Mouse (Mus musculus) liver, postnatal 0 days (tissue): ENCODE data around the gene Col23a1. TPM values are rescaled to one million over a fixed set of nuclear protein-coding genes. Genes with fewer than 3 reads are reported as not detected.

Experiments
- ATAC-seq: fragments of 200-750 bp; cut with Nextera tagmentation; 2 replicates; pipeline ENCODE4 v1.8.0; 2017; ENCODE audit warnings: mild to moderate bottlenecking, moderate library complexity
- DNase-seq: peaks from one replicate; pipeline ENCODE4 v3.0.0-alpha.2; 2016
- H3K27ac ChIP-seq: fragments of 300-500 bp; sonication (generic); 2 replicates; pipeline ENCODE4 v1.5.1; 2014; ENCODE audit warnings: antibody characterized with exemption, moderate library complexity, mild to moderate bottlenecking, low read depth
- H3K27me3 ChIP-seq: fragments of 300-500 bp; sonication (generic); 2 replicates; pipeline ENCODE4 v1.6.1; 2014; ENCODE audit warnings: low read length, control low read depth, mixed read lengths; ENCODE audit not compliant: insufficient read depth
- H3K36me3 ChIP-seq: fragments of 300-500 bp; sonication (generic); replicated peaks from 2 replicates; pipeline ENCODE4 v1.6.1; 2014; ENCODE audit warnings: mild to moderate bottlenecking, control low read depth, low read length, moderate library complexity, mixed read lengths; ENCODE audit not compliant: insufficient read depth
- H3K4me1 ChIP-seq: fragments of 300-500 bp; sonication (generic); 2 replicates; pipeline ENCODE4 v1.6.1; 2014; ENCODE audit warnings: antibody characterized with exemption, mild to moderate bottlenecking, control low read depth; ENCODE audit not compliant: insufficient read depth
- H3K4me2 ChIP-seq: fragments of 300-500 bp; sonication (generic); 2 replicates; pipeline ENCODE4 v1.6.1; 2014; ENCODE audit warnings: low read depth, mild to moderate bottlenecking, low read length, moderate library complexity, mixed read lengths
- H3K4me3 ChIP-seq: fragments of 300-500 bp; sonication (generic); 2 replicates; pipeline ENCODE4 v1.5.1; 2014; ENCODE audit warnings: low read depth, low read length
- H3K9ac ChIP-seq: fragments of 300-500 bp; sonication (generic); replicated peaks from 2 replicates; pipeline ENCODE4 v1.6.1; 2014; ENCODE audit warnings: mild to moderate bottlenecking, moderate library complexity
- H3K9me3 ChIP-seq: fragments of 300-500 bp; sonication (generic); 2 replicates; pipeline ENCODE4 v1.6.1; 2016; ENCODE audit warnings: mild to moderate bottlenecking, control low read depth, low read length, mixed read lengths
- CTCF ChIP-seq: sonication (generic); IDR thresholded peaks from 2 replicates; pipeline ENCODE4 v1.5.1; 2016; ENCODE audit warnings: antibody characterized with exemption, low read depth
- EP300 ChIP-seq: IDR thresholded peaks from 2 replicates; pipeline ENCODE4 v1.6.1; 2016; ENCODE audit warnings: antibody characterized with exemption, low read depth, mild to moderate bottlenecking
- WGBS: fragments of 180-500 bp; shearing (Covaris S2); extraction: QIAGEN DNeasy Blood & Tissue Kit; methylation state at CpG from one replicate; pipeline ENCODE4 v1.1.7; 2014; ENCODE audit not compliant: insufficient replicate concordance; 5-methylcytosine and 5-hydroxymethylcytosine counted together
- polyA plus RNA-seq: library from polyadenylated mRNA; unstranded; fragments of >200 nt; fragmentation: Nextera tagmentation; extraction: Ambion mirVana; gene quantifications from 2 replicates; pipeline ENCODE4 v1.2.1, GENCODE M21; 2015

The Col23a1 gene
- polyA plus RNA-seq, 1 experiment from 2014 or later = 0.13 TPM

DNA sequence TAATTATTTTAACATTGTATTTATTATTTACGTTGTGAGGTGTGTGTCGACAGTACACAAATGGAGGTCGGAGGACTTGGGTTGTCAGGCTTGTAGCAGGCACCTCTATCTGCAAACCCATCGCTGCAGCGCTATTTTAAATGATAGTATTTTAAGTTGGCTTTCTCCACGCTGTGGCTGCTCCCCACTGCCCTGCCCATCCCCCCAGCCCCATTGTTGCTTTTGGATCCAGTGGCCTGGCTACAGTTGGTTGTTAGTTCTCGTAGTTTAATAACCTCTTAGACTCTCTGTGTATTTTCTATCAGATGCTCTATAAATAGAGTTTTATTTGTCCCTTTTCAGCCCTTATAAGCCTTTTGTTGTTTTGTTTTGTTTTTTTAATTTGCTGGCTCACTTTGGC is 48.7 kb downstream of the Col23a1 start:
- no peaks in the 10 kb centered on the region for H3K9me3 ChIP-seq
- DNase-seq = no peak
- no peak for TF ChIP-seq CTCF
- TF ChIP-seq EP300 = no peak

DNA sequence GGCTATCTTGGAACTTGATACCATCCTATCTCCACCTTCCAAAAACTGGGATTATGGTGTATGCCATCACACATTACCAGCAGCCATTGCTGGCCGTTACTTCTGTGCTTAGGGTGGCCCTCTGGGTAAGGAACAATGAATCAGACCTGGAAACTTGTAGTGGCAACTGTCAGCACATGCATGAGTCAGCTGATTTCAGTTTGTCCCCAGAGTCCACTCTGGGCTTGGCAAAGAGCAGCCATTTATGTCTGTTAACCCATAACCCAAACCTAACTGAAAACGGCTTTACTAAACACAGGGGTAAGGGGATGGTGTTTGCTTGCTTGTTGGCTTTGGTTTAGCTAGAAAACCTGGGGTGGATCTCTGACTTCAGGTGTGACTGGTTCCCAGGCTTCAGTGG is 51.4 kb downstream of the Col23a1 start:
- H3K9me3 ChIP-seq = no peaks in the 10 kb centered on the region
- no peak overlapping the region for H3K4me2 ChIP-seq
- H3K27ac ChIP-seq = no peak overlapping the region
- DNase-seq = no peak
- no peak overlapping the region for H3K9ac ChIP-seq
- no peaks in the 10 kb centered on the region for H3K4me1 ChIP-seq
- 59% methylated on average over 2 of the region's 2 CpGs for WGBS
- no peak overlapping the region for H3K4me3 ChIP-seq
- ATAC-seq = no peak
- no peak for TF ChIP-seq CTCF
- TF ChIP-seq EP300 = no peak
- H3K27me3 ChIP-seq = no peaks in the 10 kb centered on the region
- H3K36me3 ChIP-seq = no peaks in the 10 kb centered on the region

More for the DNA sequence above, 48.7 kb downstream of the Col23a1 start:
- no peak overlapping the region for H3K4me3 ChIP-seq
- ATAC-seq = no peak
- 67% methylated on average over 7 of the region's 7 CpGs for WGBS
- no peaks in the 10 kb centered on the region for H3K27me3 ChIP-seq
- no peak overlapping the region for H3K4me2 ChIP-seq
- no peaks in the 10 kb centered on the region for H3K4me1 ChIP-seq
- no peaks in the 10 kb centered on the region for H3K36me3 ChIP-seq
- no peak overlapping the region for H3K27ac ChIP-seq
- H3K9ac ChIP-seq = no peak overlapping the region

- Histone ChIP-seq H3K4me3 (no peak overlapping the region), H3K27ac (no peak overlapping the region), H3K9ac (no peak overlapping the region), H3K4me2 (no peak overlapping the region), H3K27me3 (no peaks in the 10 kb centered on the region), H3K9me3 (no peaks in the 10 kb centered on the region), H3K36me3 (no peaks in the 10 kb centered on the region), H3K4me1 (no peaks in the 10 kb centered on the region)
- TF ChIP-seq CTCF (no peak), EP300 (no peak)
- WGBS = 75% methylated on average over 6 of the region's 6 CpGs
- ATAC-seq (no peak), DNase-seq (no peak)
Measured at GRCm38 (mm10) chr11:51342776-51343175, 53.1 kb downstream of the Col23a1 start.

- no peak overlapping the region for H3K9ac ChIP-seq
- no peaks in the 10 kb centered on the region for H3K27me3 ChIP-seq
- no peak for TF ChIP-seq CTCF
- no peak for TF ChIP-seq EP300
- H3K4me1 ChIP-seq = no peaks in the 10 kb centered on the region
- ATAC-seq (no peak), DNase-seq (no peak)
- H3K9me3 ChIP-seq = no peaks in the 10 kb centered on the region
- no peak overlapping the region for H3K4me3 ChIP-seq
- no peak overlapping the region for H3K27ac ChIP-seq
- H3K36me3 ChIP-seq = no peaks in the 10 kb centered on the region
- H3K4me2 ChIP-seq = no peak overlapping the region
- WGBS = 68% methylated on average over 4 of the region's 4 CpGs
Measured at GRCm38 (mm10) chr11:51343312-51343711, 53.6 kb downstream of the Col23a1 start.

DNA sequence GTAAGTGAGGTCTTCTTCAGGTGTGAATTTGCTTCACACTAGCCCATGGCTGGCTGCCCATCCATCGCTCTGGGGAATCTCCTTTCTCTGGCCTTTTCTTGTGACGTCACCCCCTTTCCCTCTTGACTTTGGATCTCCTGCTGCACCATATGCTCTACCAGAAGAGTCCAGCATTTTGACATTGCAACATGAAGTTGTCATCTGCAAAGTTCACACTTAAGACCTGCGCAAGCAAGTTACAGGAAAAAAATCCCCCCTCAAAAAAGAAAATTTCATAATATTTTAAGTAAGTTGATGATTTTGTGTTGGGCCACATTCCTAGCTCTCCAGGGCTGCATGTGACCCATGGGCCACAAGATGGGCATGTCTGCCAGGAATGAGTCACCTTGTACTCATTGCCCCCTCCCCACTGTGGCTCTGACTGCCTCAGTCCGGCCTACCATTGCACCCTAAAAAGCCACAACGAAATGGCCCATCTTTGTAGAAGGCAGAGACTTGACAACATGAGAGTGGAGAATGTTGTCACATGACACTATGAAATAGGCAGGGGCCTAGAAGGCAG is 54.1 kb downstream of the Col23a1 start:
- Histone ChIP-seq H3K9me3 (no peaks in the 10 kb centered on the region), H3K4me3 (no peak overlapping the region), H3K4me1 (no peaks in the 10 kb centered on the region), H3K36me3 (no peaks in the 10 kb centered on the region), H3K27me3 (no peaks in the 10 kb centered on the region), H3K9ac (no peak overlapping the region), H3K4me2 (no peak overlapping the region), H3K27ac (no peak overlapping the region)
- TF ChIP-seq EP300 (no peak), CTCF (no peak)
- no peak for ATAC-seq
- WGBS = 70% methylated on average over 5 of the region's 5 CpGs
- DNase-seq = no peak

DNA sequence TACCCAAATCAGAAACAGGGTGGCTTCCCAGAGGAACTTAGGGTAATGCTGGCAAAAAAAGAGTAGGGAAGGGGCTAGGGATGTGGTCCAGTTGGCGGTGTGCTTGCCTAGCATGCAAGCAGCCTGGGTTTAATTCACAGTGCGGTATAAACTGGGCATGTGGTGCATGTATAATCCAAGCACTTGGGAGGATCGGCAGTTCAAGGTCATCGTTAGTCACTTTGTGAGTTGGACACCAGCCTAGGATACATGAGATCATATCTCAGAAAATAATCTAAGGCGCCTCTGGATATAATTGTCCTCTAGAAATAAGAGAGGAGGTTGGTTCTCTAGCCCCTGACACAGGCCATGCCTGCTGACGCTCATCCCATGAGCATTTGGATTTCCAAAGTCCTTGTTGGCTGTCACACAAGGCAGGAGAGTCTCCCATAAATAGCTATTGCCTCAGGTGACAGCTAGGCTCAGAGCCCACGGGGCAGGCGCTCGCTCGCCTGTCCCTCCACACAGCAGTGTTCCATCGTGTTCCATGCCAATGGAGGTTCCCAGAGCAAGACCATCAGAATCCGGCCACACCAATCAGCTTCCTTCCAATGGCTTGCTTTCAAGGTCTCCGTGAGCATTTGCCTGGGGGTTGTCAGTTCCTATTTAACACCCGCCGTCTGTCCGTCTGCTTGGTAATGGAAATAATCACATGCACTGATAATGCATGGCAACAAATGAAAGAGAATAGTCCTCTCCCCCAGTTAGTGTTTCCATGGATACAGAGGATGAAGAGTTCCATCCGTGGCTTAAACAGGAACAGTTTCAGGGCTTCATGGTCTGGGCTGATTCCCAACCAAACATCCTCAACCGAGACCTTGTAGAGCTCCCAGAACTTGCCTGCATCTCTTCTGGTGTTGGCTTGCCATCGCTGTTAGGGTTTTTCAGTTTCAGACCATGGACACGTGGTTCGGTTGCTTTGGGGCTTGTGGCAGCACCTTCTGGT is 56.1 kb downstream of the Col23a1 start:
- Histone ChIP-seq H3K9me3 (no peaks in the 10 kb centered on the region), H3K27ac (no peak overlapping the region), H3K9ac (no peak overlapping the region), H3K27me3 (no peaks in the 10 kb centered on the region), H3K4me1 (no peaks in the 10 kb centered on the region), H3K4me2 (no peak overlapping the region), H3K4me3 (no peak overlapping the region), H3K36me3 (no peaks in the 10 kb centered on the region)
- 81% methylated on average over 21 of the region's 21 CpGs for WGBS
- no peak for ATAC-seq
- no peak for TF ChIP-seq EP300
- no peak for TF ChIP-seq CTCF
- no peak for DNase-seq
